Mouse (Mus musculus) bone marrow, adult 2 months (tissue): ENCODE measurements around the gene Zfp28.

ENCODE experiments used
- CTCF ChIP-seq: fragments of 200-500 bp; IDR thresholded peaks from 2 replicates; pipeline ENCODE4 v1.5.1; 2011; ENCODE audit warnings: low read length, control low read depth; ENCODE audit not compliant: control insufficient read depth, insufficient read depth
- POLR2A ChIP-seq: fragments of 200-500 bp; IDR thresholded peaks from 2 replicates; pipeline ENCODE4 v1.6.1; 2011; ENCODE audit warnings: low read depth, mild to moderate bottlenecking, control low read depth, low read length, borderline replicate concordance; ENCODE audit not compliant: control insufficient read depth

DNA sequence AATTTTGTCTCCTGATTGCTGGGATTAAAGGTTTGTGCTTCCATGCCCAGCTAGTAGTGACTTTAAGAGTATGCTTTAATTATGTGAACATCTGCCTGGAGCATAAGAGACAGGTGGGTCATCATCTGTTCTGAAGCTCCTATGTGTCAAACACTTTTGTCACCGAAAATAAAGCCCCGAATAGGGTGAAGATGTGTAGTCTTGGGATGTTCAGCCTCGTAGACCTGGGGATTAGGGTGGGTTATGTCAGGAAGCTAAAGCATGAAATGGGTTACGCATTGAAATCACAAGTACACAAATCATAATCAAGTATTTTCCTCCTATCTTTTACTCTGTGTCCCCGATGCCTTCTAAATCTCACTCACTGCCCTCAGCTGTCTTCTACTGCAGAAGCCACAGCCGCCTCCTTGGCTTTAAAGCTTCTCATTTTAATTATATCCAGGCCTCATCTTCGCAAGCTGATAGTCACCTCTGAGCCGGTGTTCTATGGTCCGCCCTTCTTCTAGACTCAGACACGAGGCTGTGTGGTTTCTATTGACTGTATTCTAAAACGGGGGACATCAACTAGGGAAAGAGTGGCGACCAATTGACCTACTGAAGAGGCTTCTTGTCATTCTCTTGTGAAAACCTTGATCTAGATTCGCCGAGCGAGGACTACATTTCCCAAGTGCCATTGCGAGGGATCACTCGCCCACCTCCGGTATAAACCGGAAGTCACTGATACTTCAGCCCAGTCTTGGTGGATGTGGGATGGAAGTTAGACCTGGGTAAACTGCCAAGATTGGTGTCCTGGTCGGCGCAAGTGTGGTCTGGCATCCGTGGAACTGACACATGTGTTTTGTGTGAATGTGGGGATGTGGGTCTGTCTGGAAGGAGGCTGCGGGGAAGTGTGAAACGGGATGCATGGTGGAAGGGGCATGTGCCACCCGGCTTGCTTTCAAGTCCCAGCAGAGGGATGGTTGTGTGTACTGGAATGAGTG, 15.2 kb downstream of the Zfp28 start, which contains the start of gene Smim17:
- no peak for TF ChIP-seq POLR2A
- TF ChIP-seq CTCF: no peak
